Mouse (Mus musculus) heart, embryonic 16.5 days (tissue): ENCODE measurements around the gene Atpaf2. TPM values are rescaled to one million over a fixed set of nuclear protein-coding genes. Genes with fewer than 3 reads are reported as not detected.

Experiments used
- polyA plus RNA-seq: library from polyadenylated mRNA; unstranded; fragments of >200 nt; fragmentation: Nextera tagmentation; extraction: Ambion mirVana; gene quantifications from 2 replicates; pipeline ENCODE4 v1.2.1, GENCODE M21; 2015

The Atpaf2 gene
- polyA plus RNA-seq, 1 experiment from 2014 or later, result 59.4 TPM

Other genes with a start within 250 kb of the Atpaf2 start
- 36.1 and 47.0 TPM in 2 replicates for gene Srebf1, start 195.9 kb downstream of the Atpaf2 start, polyA plus RNA-seq
- 40.0 and 41.0 TPM in 2 replicates for gene Tom1l2, start 65.6 kb downstream of the Atpaf2 start, polyA plus RNA-seq
- gene Drc3, start 65.1 kb downstream of the Atpaf2 start, polyA plus RNA-seq, result 2.5 and 3.6 TPM in 2 replicates
- 20.2 and 21.2 TPM in 2 replicates for gene Gid4, start 1.3 kb downstream of the Atpaf2 start, polyA plus RNA-seq
- 65.7 and 65.8 TPM in 2 replicates for gene Drg2, start 36.1 kb upstream of the Atpaf2 start, polyA plus RNA-seq
- gene Myo15, start 50.9 kb upstream of the Atpaf2 start, polyA plus RNA-seq, result 0.04 and 0.13 TPM in 2 replicates
- 33.9 and 37.2 TPM in 2 replicates for gene Alkbh5, start 117.9 kb upstream of the Atpaf2 start, polyA plus RNA-seq